Mouse (Mus musculus): ENCODE measurements around the gene Zbtb17. TPM values are rescaled to one million over a fixed set of nuclear protein-coding genes. Genes with fewer than 3 reads are reported as not detected.

Gene Zbtb17
- polyA plus RNA-seq, 1 experiment from 2014 or later = 44.2 TPM

DNA sequence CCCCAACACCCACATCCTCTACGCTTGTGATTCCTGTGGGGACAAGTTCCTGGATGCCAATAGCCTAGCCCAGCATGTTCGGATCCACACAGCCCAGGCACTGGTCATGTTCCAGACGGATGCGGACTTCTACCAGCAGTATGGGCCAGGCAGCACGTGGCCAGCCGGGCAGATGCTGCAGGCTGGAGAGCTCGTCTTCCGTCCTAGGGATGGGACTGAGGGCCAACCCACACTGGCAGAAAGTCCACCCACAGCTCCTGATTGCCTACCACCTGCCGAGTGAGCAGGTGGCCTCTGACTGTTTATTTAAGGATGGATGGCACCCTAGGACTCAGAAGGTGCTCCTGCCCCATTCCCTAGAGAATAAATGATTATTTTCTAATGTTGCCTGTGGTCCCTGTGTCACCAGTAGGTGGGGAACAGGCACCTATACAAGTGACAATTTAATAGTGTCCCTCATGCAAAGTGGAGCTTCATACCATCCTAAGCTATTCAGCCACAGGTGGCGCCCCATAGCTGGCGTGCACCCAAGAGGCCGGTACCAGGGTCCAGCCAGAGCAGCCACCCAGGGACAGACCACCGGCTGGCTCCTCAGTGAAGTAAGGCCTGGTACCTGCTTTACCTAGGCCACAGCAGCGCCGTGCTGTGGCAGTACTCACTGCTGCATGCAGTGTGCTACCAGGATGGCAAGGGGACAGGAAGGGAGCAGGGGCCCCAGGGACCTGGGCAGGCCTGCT is 22.6 kb downstream of the Zbtb17 start:
- Histone ChIP-seq H3K9me3 (ENCODE audit: control insufficient read depth, low read length) (no peaks in the 10 kb centered on the region), H3K9ac (ENCODE audit: low read length) (no peak overlapping the region), H3K4me3 (ENCODE audit: low read depth, low read length) (no peak overlapping the region), H3K27me3 (ENCODE audit: control insufficient read depth, insufficient read depth, low read length) (no peaks in the 10 kb centered on the region), H3K4me1 (ENCODE audit: control insufficient read depth, insufficient read depth, low read length) (no peaks in the 10 kb centered on the region), H3K27ac (replicated peaks; ENCODE audit: low read depth, low read length) (no peak overlapping the region), H3K4me2 (ENCODE audit: low read depth, severe bottlenecking) (no peak overlapping the region), H3K36me3 (ENCODE audit: control insufficient read depth, insufficient read depth, low read length) (peaks cover 49% of the 10 kb centered on the region)
- ATAC-seq (ENCODE audit: insufficient number of reproducible peaks, low FRiP score, low TSS enrichment, low read depth) = no peak
- DNase-seq (ENCODE audit: low spot score) = no peak
- 90% methylated on average over 15 of the region's 15 CpGs for WGBS

DNA sequence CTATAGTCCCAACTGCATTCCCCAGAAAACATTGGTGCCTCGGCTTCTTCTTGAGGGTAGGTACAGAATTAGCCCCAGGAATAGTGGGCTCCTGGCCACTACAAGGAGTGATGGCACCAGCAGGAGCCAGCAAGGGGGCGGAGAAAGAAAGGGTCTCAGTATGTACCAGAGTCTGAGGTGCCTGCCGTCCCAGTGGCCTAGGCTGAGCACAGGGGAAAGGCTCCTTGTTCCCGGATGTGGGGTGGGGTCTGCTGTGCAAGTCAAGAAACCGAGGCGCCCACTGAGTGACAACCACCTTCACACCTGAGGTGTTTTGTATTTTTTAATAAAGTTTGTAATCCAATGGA is 23.1 kb downstream of the Zbtb17 start:
- Histone ChIP-seq H3K4me1 (ENCODE audit: control insufficient read depth, insufficient read depth, low read length) (no peaks in the 10 kb centered on the region), H3K4me3 (ENCODE audit: low read depth, low read length) (no peak overlapping the region), H3K27ac (replicated peaks; ENCODE audit: low read depth, low read length) (no peak overlapping the region), H3K4me2 (ENCODE audit: low read depth, severe bottlenecking) (no peak overlapping the region), H3K27me3 (ENCODE audit: control insufficient read depth, insufficient read depth, low read length) (no peaks in the 10 kb centered on the region), H3K9ac (ENCODE audit: low read length) (no peak overlapping the region), H3K36me3 (ENCODE audit: control insufficient read depth, insufficient read depth, low read length) (peaks cover 52% of the 10 kb centered on the region), H3K9me3 (ENCODE audit: control insufficient read depth, low read length) (no peaks in the 10 kb centered on the region)
- DNase-seq (ENCODE audit: low spot score) = no peak
- 83% methylated on average over 6 of the region's 6 CpGs for WGBS
- no peak for ATAC-seq (ENCODE audit: insufficient number of reproducible peaks, low FRiP score, low TSS enrichment, low read depth)

DNA sequence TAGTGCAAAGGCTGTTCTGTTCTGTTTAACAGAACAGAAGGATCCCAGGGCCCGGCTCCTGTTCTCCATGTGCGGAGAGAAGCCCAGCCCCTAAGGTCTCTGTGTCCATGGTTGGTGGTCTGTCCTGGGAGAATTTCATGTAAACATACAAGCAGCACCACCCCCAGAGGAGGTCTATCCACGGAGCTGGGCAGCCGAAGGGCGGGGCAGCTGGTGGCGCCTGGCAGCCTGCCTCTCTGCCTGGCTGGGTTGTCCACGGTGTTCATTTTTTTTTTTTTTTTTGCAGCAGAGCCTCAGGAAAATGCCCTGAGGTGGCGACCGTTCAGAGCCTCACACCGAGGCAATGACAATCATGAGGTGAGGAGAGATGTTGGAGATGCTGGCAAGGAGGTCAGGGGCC is 24.1 kb downstream of the Zbtb17 start:
- peaks cover 57% of the 10 kb centered on the region for H3K36me3 ChIP-seq (ENCODE audit: control insufficient read depth, insufficient read depth, low read length)
- DNase-seq (ENCODE audit: low spot score) = no peak

DNA sequence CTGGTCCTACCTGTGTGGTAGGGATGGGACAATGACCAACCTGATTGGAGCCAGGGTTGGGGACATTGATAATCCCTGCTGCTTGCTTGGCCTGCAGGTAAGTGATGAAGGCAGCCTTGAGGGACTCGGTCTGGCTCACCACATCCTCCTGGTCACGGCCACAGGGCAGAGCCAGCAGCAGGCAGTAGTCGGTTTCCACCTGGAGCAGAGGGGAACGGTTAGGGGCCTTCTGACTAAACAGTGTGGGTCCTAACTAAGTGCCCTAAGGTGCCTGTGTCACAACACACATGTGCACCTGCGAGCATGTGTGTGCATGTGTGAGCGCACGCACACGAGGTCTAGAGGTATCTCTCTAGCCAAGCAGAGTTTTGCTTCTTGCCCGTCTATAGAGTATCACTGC is 24.9 kb downstream of the Zbtb17 start:
- 94% methylated on average over 9 of the region's 9 CpGs for WGBS
- H3K9me3 ChIP-seq (ENCODE audit: control insufficient read depth, low read length) = no peaks in the 10 kb centered on the region
- no peak for ATAC-seq (ENCODE audit: insufficient number of reproducible peaks, low FRiP score, low TSS enrichment, low read depth)
- no peak overlapping the region for H3K27ac ChIP-seq (replicated peaks; ENCODE audit: low read depth, low read length)
- DNase-seq (ENCODE audit: low spot score) = no peak
- no peak overlapping the region for H3K9ac ChIP-seq (ENCODE audit: low read length)
- H3K4me3 ChIP-seq (ENCODE audit: low read depth, low read length) = no peak overlapping the region
- H3K27me3 ChIP-seq (ENCODE audit: control insufficient read depth, insufficient read depth, low read length) = no peaks in the 10 kb centered on the region
- H3K4me2 ChIP-seq (ENCODE audit: low read depth, severe bottlenecking) = no peak overlapping the region
- peaks cover 58% of the 10 kb centered on the region for H3K36me3 ChIP-seq (ENCODE audit: control insufficient read depth, insufficient read depth, low read length)
- no peaks in the 10 kb centered on the region for H3K4me1 ChIP-seq (ENCODE audit: control insufficient read depth, insufficient read depth, low read length)

More for the DNA sequence above, 24.1 kb downstream of the Zbtb17 start:
- Histone ChIP-seq H3K9me3 (ENCODE audit: control insufficient read depth, low read length) (no peaks in the 10 kb centered on the region), H3K4me1 (ENCODE audit: control insufficient read depth, insufficient read depth, low read length) (no peaks in the 10 kb centered on the region), H3K4me3 (ENCODE audit: low read depth, low read length) (no peak overlapping the region), H3K27ac (replicated peaks; ENCODE audit: low read depth, low read length) (no peak overlapping the region), H3K27me3 (ENCODE audit: control insufficient read depth, insufficient read depth, low read length) (no peaks in the 10 kb centered on the region), H3K9ac (ENCODE audit: low read length) (no peak overlapping the region), H3K4me2 (ENCODE audit: low read depth, severe bottlenecking) (no peak overlapping the region)
- ATAC-seq (ENCODE audit: insufficient number of reproducible peaks, low FRiP score, low TSS enrichment, low read depth) = no peak
- 68% methylated on average over 10 of the region's 10 CpGs for WGBS

DNA sequence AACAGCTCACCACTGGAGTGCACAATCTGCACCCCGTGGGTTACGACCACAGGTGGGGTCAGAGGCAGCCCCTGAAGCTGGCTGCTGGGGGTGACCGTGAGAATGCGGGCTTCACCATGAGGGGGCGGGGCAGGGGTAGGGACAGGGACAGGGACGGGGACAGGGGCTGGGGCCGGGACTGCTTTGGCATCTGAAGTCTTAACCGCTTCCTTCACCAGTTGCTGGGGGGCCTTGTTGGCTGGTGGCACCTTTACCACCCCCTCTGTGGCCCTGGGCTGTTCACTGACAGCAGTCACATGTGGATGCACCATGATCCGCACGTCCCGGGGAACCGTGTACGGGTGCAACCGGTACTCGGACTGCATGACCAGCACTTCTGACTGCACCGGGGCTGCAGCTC is 27.0 kb downstream of the Zbtb17 start:
- WGBS = 95% methylated on average over 16 of the region's 16 CpGs
- no peak overlapping the region for H3K27ac ChIP-seq (replicated peaks; ENCODE audit: low read depth, low read length)
- no peak overlapping the region for H3K9ac ChIP-seq (ENCODE audit: low read length)
- no peak overlapping the region for H3K4me2 ChIP-seq (ENCODE audit: low read depth, severe bottlenecking)
- no peaks in the 10 kb centered on the region for H3K9me3 ChIP-seq (ENCODE audit: control insufficient read depth, low read length)
- H3K4me1 ChIP-seq (ENCODE audit: control insufficient read depth, insufficient read depth, low read length) = no peaks in the 10 kb centered on the region
- H3K27me3 ChIP-seq (ENCODE audit: control insufficient read depth, insufficient read depth, low read length) = no peaks in the 10 kb centered on the region
- DNase-seq (ENCODE audit: low spot score) = no peak
- no peak overlapping the region for H3K4me3 ChIP-seq (ENCODE audit: low read depth, low read length)
- ATAC-seq (ENCODE audit: insufficient number of reproducible peaks, low FRiP score, low TSS enrichment, low read depth) = no peak
- peaks cover 56% of the 10 kb centered on the region for H3K36me3 ChIP-seq (ENCODE audit: control insufficient read depth, insufficient read depth, low read length)

GRCm38 (mm10) chr4:141472641-141473321 is 28.3 kb downstream of the Zbtb17 start:
- Histone ChIP-seq H3K9ac (ENCODE audit: low read length) (no peak overlapping the region), H3K27me3 (ENCODE audit: control insufficient read depth, insufficient read depth, low read length) (no peaks in the 10 kb centered on the region), H3K9me3 (ENCODE audit: control insufficient read depth, low read length) (no peaks in the 10 kb centered on the region), H3K4me2 (ENCODE audit: low read depth, severe bottlenecking) (no peak overlapping the region), H3K36me3 (ENCODE audit: control insufficient read depth, insufficient read depth, low read length) (peaks cover 58% of the 10 kb centered on the region), H3K4me3 (ENCODE audit: low read depth, low read length) (no peak overlapping the region), H3K4me1 (ENCODE audit: control insufficient read depth, insufficient read depth, low read length) (no peaks in the 10 kb centered on the region), H3K27ac (replicated peaks; ENCODE audit: low read depth, low read length) (no peak overlapping the region)
- 83% methylated on average over 32 of the region's 32 CpGs for WGBS
- no peak for DNase-seq (ENCODE audit: low spot score)
- ATAC-seq (ENCODE audit: insufficient number of reproducible peaks, low FRiP score, low TSS enrichment, low read depth) = no peak

GRCm38 (mm10) chr4:141474431-141474830 is 30.0 kb downstream of the Zbtb17 start:
- Histone ChIP-seq H3K9ac (ENCODE audit: low read length) (no peak overlapping the region), H3K4me3 (ENCODE audit: low read depth, low read length) (no peak overlapping the region), H3K27ac (replicated peaks; ENCODE audit: low read depth, low read length) (no peak overlapping the region), H3K27me3 (ENCODE audit: control insufficient read depth, insufficient read depth, low read length) (no peaks in the 10 kb centered on the region), H3K4me1 (ENCODE audit: control insufficient read depth, insufficient read depth, low read length) (no peaks in the 10 kb centered on the region), H3K36me3 (ENCODE audit: control insufficient read depth, insufficient read depth, low read length) (peaks cover 69% of the 10 kb centered on the region), H3K4me2 (ENCODE audit: low read depth, severe bottlenecking) (no peak overlapping the region), H3K9me3 (ENCODE audit: control insufficient read depth, low read length) (no peaks in the 10 kb centered on the region)
- no peak for DNase-seq (ENCODE audit: low spot score)
- 93% methylated on average over 19 of the region's 19 CpGs for WGBS
- no peak for ATAC-seq (ENCODE audit: insufficient number of reproducible peaks, low FRiP score, low TSS enrichment, low read depth)

- H3K4me1 ChIP-seq (ENCODE audit: control insufficient read depth, insufficient read depth, low read length) = no peaks in the 10 kb centered on the region
- H3K36me3 ChIP-seq (ENCODE audit: control insufficient read depth, insufficient read depth, low read length) = peaks cover 59% of the 10 kb centered on the region
- DNase-seq (ENCODE audit: low spot score) = no peak
- no peaks in the 10 kb centered on the region for H3K27me3 ChIP-seq (ENCODE audit: control insufficient read depth, insufficient read depth, low read length)
- H3K4me2 ChIP-seq (ENCODE audit: low read depth, severe bottlenecking) = no peak overlapping the region
- no peak overlapping the region for H3K9ac ChIP-seq (ENCODE audit: low read length)
- H3K9me3 ChIP-seq (ENCODE audit: control insufficient read depth, low read length) = no peaks in the 10 kb centered on the region
- H3K4me3 ChIP-seq (ENCODE audit: low read depth, low read length) = no peak overlapping the region
- WGBS = 95% methylated on average over 16 of the region's 16 CpGs
- ATAC-seq (ENCODE audit: insufficient number of reproducible peaks, low FRiP score, low TSS enrichment, low read depth) = no peak
- no peak overlapping the region for H3K27ac ChIP-seq (replicated peaks; ENCODE audit: low read depth, low read length)
Observed at GRCm38 (mm10) chr4:141477681-141478102, 33.2 kb downstream of the Zbtb17 start.
